Mouse (Mus musculus): ENCODE results near the gene Prkcb. TPM values are rescaled to one million over a fixed set of nuclear protein-coding genes. Genes with fewer than 3 reads are reported as not detected.

The Prkcb gene
- total and polyA plus RNA-seq, 3 experiments: 3.6 to 4.5 (median 3.8) TPM

DNA sequence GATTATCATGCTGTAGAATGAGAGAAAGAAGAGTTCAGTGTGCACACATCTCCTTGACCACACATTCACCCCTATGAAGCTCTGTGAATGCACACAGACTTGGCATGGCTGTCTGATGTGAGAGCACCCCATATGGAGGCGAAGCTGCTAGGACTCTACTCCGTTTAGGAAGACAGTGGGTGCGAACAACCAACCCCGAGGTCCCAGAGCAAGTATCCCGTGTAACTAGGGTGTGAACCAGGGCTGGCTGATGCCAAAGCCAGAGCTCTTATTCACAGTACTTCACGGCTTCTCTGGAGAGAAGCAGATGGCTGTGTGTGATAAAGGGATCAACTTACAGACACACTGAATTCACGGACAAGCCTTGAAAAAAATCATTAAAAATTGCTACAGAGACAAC lies 285.9 kb downstream of the Prkcb start:
- WGBS: 82% methylated on average over 7 of the region's 7 CpGs

DNA sequence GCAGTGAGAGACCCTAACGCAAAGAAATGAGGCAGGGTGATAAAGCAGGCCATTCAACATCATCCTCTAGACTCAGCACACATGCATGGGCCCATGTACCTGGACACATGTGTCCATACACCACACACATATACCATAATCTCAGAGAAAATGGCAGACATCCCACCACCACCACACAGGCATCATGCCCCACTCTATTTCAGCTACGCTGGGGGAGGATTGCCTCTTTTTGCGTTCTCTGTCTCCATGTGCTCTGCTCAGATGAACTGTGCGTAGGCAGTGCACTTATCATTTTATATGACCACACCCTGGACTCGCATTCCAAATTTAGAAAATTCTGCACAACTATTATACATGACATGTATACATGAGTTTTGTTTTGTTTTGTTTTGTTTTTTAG lies 286.5 kb downstream of the Prkcb start:
- 84% methylated on average over 5 of the region's 5 CpGs for WGBS
- intact Hi-C loops (cut with DNase I): no loop called here
- DNase-seq: no peak
- Histone ChIP-seq H3K9ac (ENCODE audit: low read depth, low read length) (no peak overlapping the region), H3K4me1 (ENCODE audit: control insufficient read depth, insufficient read depth, low read length) (peaks cover 2% of the 10 kb centered on the region; the same call in 1 of the 2 replicates), H3K36me3 (ENCODE audit: control insufficient read depth, insufficient read depth, low read length) (no peaks in the 10 kb centered on the region), H3K79me2 (replicated peaks; ENCODE audit: control insufficient read depth, insufficient read depth, low read length) (no peaks in the 10 kb centered on the region), H3K27ac (no peak overlapping the region), H3K27me3 (ENCODE audit: control insufficient read depth, insufficient read depth, low read length) (no peaks in the 10 kb centered on the region), H3K4me3 (no peak overlapping the region)
- no peak for TF ChIP-seq CTCF (IDR thresholded peaks at IDR 0.05)
- no peak for TF ChIP-seq EP300 (IDR thresholded peaks at IDR 0.05; ENCODE audit: insufficient read depth, low read depth, low read length)
- TF ChIP-seq POLR2A (IDR thresholded peaks at IDR 0.05; ENCODE audit: insufficient read depth, low read depth, low read length): no peak

More for the DNA sequence above, 285.9 kb downstream of the Prkcb start:
- peaks cover 2% of the 10 kb centered on the region; the same call in 1 of the 2 replicates for H3K4me1 ChIP-seq (ENCODE audit: control insufficient read depth, insufficient read depth, low read length)
- H3K9ac ChIP-seq (ENCODE audit: low read depth, low read length): no peak overlapping the region
- H3K4me3 ChIP-seq: no peak overlapping the region
- H3K36me3 ChIP-seq (ENCODE audit: control insufficient read depth, insufficient read depth, low read length): no peaks in the 10 kb centered on the region
- H3K27ac ChIP-seq: no peak overlapping the region
- no peak for TF ChIP-seq CTCF (IDR thresholded peaks at IDR 0.05)
- TF ChIP-seq EP300 (IDR thresholded peaks at IDR 0.05; ENCODE audit: insufficient read depth, low read depth, low read length): no peak
- no peak for TF ChIP-seq POLR2A (IDR thresholded peaks at IDR 0.05; ENCODE audit: insufficient read depth, low read depth, low read length)
- DNase-seq: no peak
- H3K27me3 ChIP-seq (ENCODE audit: control insufficient read depth, insufficient read depth, low read length): no peaks in the 10 kb centered on the region
- H3K79me2 ChIP-seq (replicated peaks; ENCODE audit: control insufficient read depth, insufficient read depth, low read length): no peaks in the 10 kb centered on the region
- intact Hi-C loops (cut with DNase I): no loop called here

DNA sequence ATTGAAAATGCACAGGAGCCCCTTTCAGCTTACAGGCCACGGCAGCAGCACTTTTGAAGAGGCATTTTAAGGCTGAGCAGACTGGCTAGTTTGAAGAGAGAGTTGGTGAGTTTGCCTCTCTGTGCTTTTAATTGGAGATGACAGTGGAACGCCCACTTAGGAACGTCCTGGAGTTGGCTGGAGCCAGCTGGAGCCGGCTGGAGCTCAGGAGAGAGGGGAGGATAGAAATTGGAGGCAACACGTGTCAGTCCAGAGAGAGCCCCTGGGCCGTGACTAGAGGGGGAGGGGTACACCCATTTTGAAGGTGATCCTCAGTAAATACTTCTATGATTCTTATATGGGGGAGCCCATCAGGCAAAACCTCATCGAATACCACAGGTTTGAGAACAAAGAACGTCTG lies 287.0 kb downstream of the Prkcb start:
- no peak overlapping the region for H3K27ac ChIP-seq
- intact Hi-C loops (cut with DNase I): no loop called here
- H3K36me3 ChIP-seq (ENCODE audit: control insufficient read depth, insufficient read depth, low read length): no peaks in the 10 kb centered on the region
- H3K79me2 ChIP-seq (replicated peaks; ENCODE audit: control insufficient read depth, insufficient read depth, low read length): no peaks in the 10 kb centered on the region
- no peak overlapping the region for H3K9ac ChIP-seq (ENCODE audit: low read depth, low read length)
- TF ChIP-seq CTCF (IDR thresholded peaks at IDR 0.05) (no peak), EP300 (IDR thresholded peaks at IDR 0.05; ENCODE audit: insufficient read depth, low read depth, low read length) (no peak), POLR2A (IDR thresholded peaks at IDR 0.05; ENCODE audit: insufficient read depth, low read depth, low read length) (no peak)
- WGBS: 49% methylated on average over 8 of the region's 8 CpGs
- H3K27me3 ChIP-seq (ENCODE audit: control insufficient read depth, insufficient read depth, low read length): no peaks in the 10 kb centered on the region
- no peak overlapping the region for H3K4me3 ChIP-seq
- H3K4me1 ChIP-seq (ENCODE audit: control insufficient read depth, insufficient read depth, low read length): peaks cover 2% of the 10 kb centered on the region; the same call in 1 of the 2 replicates
- no peak for DNase-seq

DNA sequence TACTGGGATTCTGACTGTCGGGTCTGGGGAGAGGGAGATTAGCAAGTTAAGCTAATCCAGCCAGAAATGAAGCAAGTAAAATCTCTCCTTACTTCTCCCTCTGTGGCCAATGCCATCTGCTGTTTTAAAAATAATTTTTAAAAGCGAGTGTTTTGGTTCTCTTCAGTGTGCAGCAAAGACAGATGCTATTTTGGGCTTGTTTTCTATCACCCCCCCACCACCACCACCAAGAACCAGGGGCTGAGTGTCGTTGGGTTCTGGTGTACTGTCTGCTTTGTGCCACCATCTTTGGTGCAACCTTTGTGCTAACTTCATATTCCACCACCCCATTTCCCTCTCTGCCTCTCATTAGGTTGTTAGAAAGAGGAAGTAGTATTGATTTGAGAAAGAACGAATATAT lies 289.0 kb downstream of the Prkcb start:
- Histone ChIP-seq H3K36me3 (ENCODE audit: control insufficient read depth, insufficient read depth, low read length) (no peaks in the 10 kb centered on the region), H3K9ac (ENCODE audit: low read depth, low read length) (no peak overlapping the region), H3K27ac (no peak overlapping the region), H3K4me3 (no peak overlapping the region), H3K27me3 (ENCODE audit: control insufficient read depth, insufficient read depth, low read length) (no peaks in the 10 kb centered on the region), H3K79me2 (replicated peaks; ENCODE audit: control insufficient read depth, insufficient read depth, low read length) (no peaks in the 10 kb centered on the region), H3K4me1 (ENCODE audit: control insufficient read depth, insufficient read depth, low read length) (peaks cover 2% of the 10 kb centered on the region; the same call in 1 of the 2 replicates)
- TF ChIP-seq POLR2A (IDR thresholded peaks at IDR 0.05; ENCODE audit: insufficient read depth, low read depth, low read length): no peak
- no peak for TF ChIP-seq CTCF (IDR thresholded peaks at IDR 0.05)
- no peak for TF ChIP-seq EP300 (IDR thresholded peaks at IDR 0.05; ENCODE audit: insufficient read depth, low read depth, low read length)
- WGBS: 68% methylated on average over 4 of the region's 4 CpGs
- DNase-seq: no peak
- intact Hi-C loops (cut with DNase I): no loop called here

DNA sequence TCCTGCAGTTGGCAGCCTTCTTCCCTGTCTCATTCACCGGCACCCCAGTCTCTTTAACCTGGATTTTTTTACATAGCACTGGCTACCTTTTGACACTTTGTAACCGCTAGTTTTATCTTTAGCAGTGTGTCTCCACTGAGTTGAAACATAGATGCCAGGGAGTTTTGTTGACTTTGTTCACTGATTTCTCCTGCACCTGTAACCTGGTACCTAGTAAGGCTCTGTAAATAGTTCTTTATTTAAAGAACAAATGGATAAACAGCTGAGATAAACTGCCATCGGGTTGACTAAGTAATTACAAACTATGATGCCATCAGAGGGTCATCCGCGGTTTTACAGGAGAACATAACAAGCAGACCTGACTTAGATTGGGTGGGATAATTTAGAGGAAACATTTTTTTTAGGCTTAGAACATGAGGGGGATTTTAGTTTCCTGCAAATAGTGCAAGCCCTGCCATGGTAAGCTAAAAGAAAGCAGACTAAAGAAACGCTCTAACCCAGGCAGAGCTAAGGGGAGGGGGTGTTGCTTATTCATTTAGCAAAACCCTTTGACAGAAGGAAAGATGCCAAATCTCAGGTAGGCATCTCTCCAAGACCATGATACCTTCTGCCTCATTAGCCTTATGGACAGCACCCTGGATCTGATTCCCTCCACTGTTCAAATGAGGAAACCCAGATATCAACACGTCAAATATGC lies 291.1 kb downstream of the Prkcb start:
- Histone ChIP-seq H3K4me3 (no peak overlapping the region), H3K27me3 (ENCODE audit: control insufficient read depth, insufficient read depth, low read length) (no peaks in the 10 kb centered on the region), H3K79me2 (replicated peaks; ENCODE audit: control insufficient read depth, insufficient read depth, low read length) (no peaks in the 10 kb centered on the region), H3K36me3 (ENCODE audit: control insufficient read depth, insufficient read depth, low read length) (no peaks in the 10 kb centered on the region), H3K27ac (no peak overlapping the region), H3K4me1 (ENCODE audit: control insufficient read depth, insufficient read depth, low read length) (no peaks in the 10 kb centered on the region), H3K9ac (ENCODE audit: low read depth, low read length) (no peak overlapping the region)
- WGBS: 78% methylated on average over 7 of the region's 7 CpGs
- no peak for DNase-seq
- no peak for TF ChIP-seq CTCF (IDR thresholded peaks at IDR 0.05)
- intact Hi-C loops (cut with DNase I): no loop called here

DNA sequence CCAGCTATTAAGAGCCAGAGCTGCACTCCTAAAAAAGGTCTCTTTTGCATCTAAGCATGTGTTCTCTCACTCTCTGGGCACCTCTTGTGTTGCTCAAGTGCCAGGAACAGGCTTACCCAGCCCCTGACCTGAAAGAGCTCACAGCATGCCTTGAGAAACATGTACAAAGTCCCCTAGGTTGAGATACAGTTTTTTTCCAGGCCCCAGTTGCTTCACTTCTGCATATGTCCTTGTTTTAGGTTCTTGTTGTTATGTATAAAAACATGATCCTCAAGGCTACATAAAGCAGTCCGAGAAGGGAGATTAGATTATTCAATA lies 291.6 kb downstream of the Prkcb start:
- H3K4me3 ChIP-seq: no peak overlapping the region
- no peaks in the 10 kb centered on the region for H3K4me1 ChIP-seq (ENCODE audit: control insufficient read depth, insufficient read depth, low read length)
- H3K27ac ChIP-seq: no peak overlapping the region
- TF ChIP-seq CTCF (IDR thresholded peaks at IDR 0.05) (no peak), POLR2A (IDR thresholded peaks at IDR 0.05; ENCODE audit: insufficient read depth, low read depth, low read length) (no peak), EP300 (IDR thresholded peaks at IDR 0.05; ENCODE audit: insufficient read depth, low read depth, low read length) (no peak)
- intact Hi-C loops (cut with DNase I): no loop called here
- WGBS: 58% methylated on average over 1 of the region's 1 CpGs
- no peak overlapping the region for H3K9ac ChIP-seq (ENCODE audit: low read depth, low read length)
- H3K36me3 ChIP-seq (ENCODE audit: control insufficient read depth, insufficient read depth, low read length): no peaks in the 10 kb centered on the region
- DNase-seq: no peak
- H3K27me3 ChIP-seq (ENCODE audit: control insufficient read depth, insufficient read depth, low read length): no peaks in the 10 kb centered on the region
- H3K79me2 ChIP-seq (replicated peaks; ENCODE audit: control insufficient read depth, insufficient read depth, low read length): no peaks in the 10 kb centered on the region

Data from heart, adult 2 months (tissue).